Mouse (Mus musculus) v-Abl transformed pro-B cells (cell line): ENCODE measurements around the gene Abcg1.

ENCODE experiments used
- in situ Hi-C, 2 experiments: fragments of 400-800 bp; cut with MboI; formaldehyde crosslinking; loops; one replicate each; pipeline ENCODE4 v1.15.1; 2025; ENCODE audit not compliant: unreplicated experiment in 2 of 2

Abcg1 gene

GRCm38 (mm10) chr17:31074053-31074590 is 16.6 kb downstream of the Abcg1 start:
- in situ Hi-C loops = no loop called here

- in situ Hi-C loops = loop anchor here (5.0 kb wide), 3 partner anchors 38 to 47 kb away; no protein-coding TSS in a partner anchor
These were observed 17.2 kb downstream of the Abcg1 start for GRCm38 (mm10) chr17:31074666-31075065.

- in situ Hi-C loops = loop anchor here (5.0 kb wide), 3 partner anchors 37 to 48 kb away; no protein-coding TSS in a partner anchor
These were observed 18.0 kb downstream of the Abcg1 start for GRCm38 (mm10) chr17:31075471-31075870.

- in situ Hi-C loops = loop anchor here (5.0 kb wide), 3 partner anchors 35 to 50 kb away; no protein-coding TSS in a partner anchor
These were observed 20.1 kb downstream of the Abcg1 start for GRCm38 (mm10) chr17:31077561-31077960.

GRCm38 (mm10) chr17:31078581-31078980 is 21.1 kb downstream of the Abcg1 start:
- in situ Hi-C loops = loop anchor here (5.0 kb wide), 3 partner anchors 34 to 51 kb away; no protein-coding TSS in a partner anchor

GRCm38 (mm10) chr17:31079078-31079840 is 21.8 kb downstream of the Abcg1 start:
- in situ Hi-C loops = loop anchor here (5.0 kb wide), 3 partner anchors 33 to 52 kb away; no protein-coding TSS in a partner anchor

- in situ Hi-C loops = no loop called here
These were observed 25.0 kb downstream of the Abcg1 start for GRCm38 (mm10) chr17:31082296-31083078.

- in situ Hi-C loops = no loop called here
These were observed 28.0 kb downstream of the Abcg1 start for GRCm38 (mm10) chr17:31085519-31085918.

- in situ Hi-C loops = no loop called here
These were observed 28.7 kb downstream of the Abcg1 start for GRCm38 (mm10) chr17:31086196-31086595.

- in situ Hi-C loops = no loop called here
These were observed 31.2 kb downstream of the Abcg1 start for GRCm38 (mm10) chr17:31088711-31089110.

GRCm38 (mm10) chr17:31089848-31090247 is 32.4 kb downstream of the Abcg1 start:
- in situ Hi-C loops = no loop called here

- in situ Hi-C loops = no loop called here
These were observed 33.7 kb downstream of the Abcg1 start for GRCm38 (mm10) chr17:31091023-31091735.

- in situ Hi-C loops = no loop called here
These were observed 37.3 kb downstream of the Abcg1 start for GRCm38 (mm10) chr17:31094781-31095180.

- in situ Hi-C loops = no loop called here
These were observed 38.1 kb downstream of the Abcg1 start for GRCm38 (mm10) chr17:31095570-31095969.

GRCm38 (mm10) chr17:31096893-31097292 is 39.4 kb downstream of the Abcg1 start:
- in situ Hi-C loops = no loop called here

- in situ Hi-C loops = no loop called here
These were observed 41.3 kb downstream of the Abcg1 start for GRCm38 (mm10) chr17:31098788-31099187.

GRCm38 (mm10) chr17:31103007-31103570 is 45.6 kb downstream of the Abcg1 start:
- in situ Hi-C loops = loop anchor here (25.0 kb wide), 2 partner anchors 291 to 559 kb away; partner anchors contain the start of gene U2af1 (in 1 of the 2)

GRCm38 (mm10) chr17:31103823-31104222 is 46.3 kb downstream of the Abcg1 start:
- in situ Hi-C loops = loop anchor here (25.0 kb wide), 2 partner anchors 292 to 558 kb away; partner anchors contain the start of gene U2af1 (in 1 of the 2)

GRCm38 (mm10) chr17:31108388-31108787 is 50.9 kb downstream of the Abcg1 start:
- in situ Hi-C loops = loop anchor here (25.0 kb wide), 2 partner anchors 296 to 554 kb away; partner anchors contain the start of gene U2af1 (in 1 of the 2)
